Mouse (Mus musculus) skeletal muscle tissue, adult 2 months (tissue): ENCODE measurements at regions not wholly inside any gene's neighbourhood (a gene's known extent, or its start where the extent isn't known, plus 50 kb on each side); places are given as distances from the start of the nearest gene placed in this dataset.

Experiments
- DNase-seq: peaks from one replicate; pipeline ENCODE4 v3.0.0-alpha.2; 2012; ENCODE audit warnings: low read depth, low spot score

GRCm38 (mm10) chr5:11983452-11983851 lies 65.6 kb downstream of the 4933402N22Rik start:
- no peak for DNase-seq

- no peak for DNase-seq
Observed at GRCm38 (mm10) chr5:11989140-11989539, 71.3 kb downstream of the 4933402N22Rik start.

- DNase-seq: no peak
Observed at GRCm38 (mm10) chr5:12000777-12001176, 82.9 kb downstream of the 4933402N22Rik start.

GRCm38 (mm10) chr5:12006473-12006872 lies 88.6 kb downstream of the 4933402N22Rik start:
- DNase-seq: no peak

GRCm38 (mm10) chr5:12016332-12016731 lies 98.5 kb downstream of the 4933402N22Rik start:
- no peak for DNase-seq

- DNase-seq: no peak
Observed at GRCm38 (mm10) chr5:12020489-12020888, 102.6 kb downstream of the 4933402N22Rik start.

GRCm38 (mm10) chr5:12024705-12025383 lies 107.0 kb downstream of the 4933402N22Rik start:
- no peak for DNase-seq

- peak; percentile 5 for DNase-seq
Observed at GRCm38 (mm10) chr5:12030002-12030401, 112.2 kb downstream of the 4933402N22Rik start.

GRCm38 (mm10) chr5:12049806-12050205 lies 132.0 kb downstream of the 4933402N22Rik start:
- DNase-seq: no peak

- no peak for DNase-seq
Observed at GRCm38 (mm10) chr5:12080191-12080590, 162.3 kb downstream of the 4933402N22Rik start.

GRCm38 (mm10) chr5:12093680-12094079 lies 175.8 kb downstream of the 4933402N22Rik start:
- no peak for DNase-seq

GRCm38 (mm10) chr5:12116587-12117354 lies 198.9 kb downstream of the 4933402N22Rik start:
- DNase-seq: no peak

- DNase-seq: no peak
Observed at GRCm38 (mm10) chr5:12124935-12125334, 207.1 kb downstream of the 4933402N22Rik start.

- no peak for DNase-seq
Observed at GRCm38 (mm10) chr5:12127484-12128265, 209.8 kb downstream of the 4933402N22Rik start.

GRCm38 (mm10) chr5:12138961-12139360 lies 221.1 kb downstream of the 4933402N22Rik start:
- DNase-seq: no peak

- DNase-seq: no peak
Observed at GRCm38 (mm10) chr5:12153295-12153694, 229.9 kb upstream of the Sema3d start.

GRCm38 (mm10) chr5:12154551-12155091 lies 228.6 kb upstream of the Sema3d start:
- DNase-seq: no peak

GRCm38 (mm10) chr5:12191681-12192080 lies 191.5 kb upstream of the Sema3d start:
- no peak for DNase-seq

GRCm38 (mm10) chr5:12207452-12207851 lies 175.7 kb upstream of the Sema3d start:
- DNase-seq: no peak

- no peak for DNase-seq
Observed at GRCm38 (mm10) chr5:12209631-12210030, 173.6 kb upstream of the Sema3d start.

- DNase-seq: no peak
Observed at GRCm38 (mm10) chr5:12213448-12213847, 169.7 kb upstream of the Sema3d start.
